Mouse (Mus musculus): ENCODE results near the gene Dand5.
A peak's percentile ranks its signal among the peaks of the same experiment; 100 is the strongest.

Gene Dand5

DNA sequence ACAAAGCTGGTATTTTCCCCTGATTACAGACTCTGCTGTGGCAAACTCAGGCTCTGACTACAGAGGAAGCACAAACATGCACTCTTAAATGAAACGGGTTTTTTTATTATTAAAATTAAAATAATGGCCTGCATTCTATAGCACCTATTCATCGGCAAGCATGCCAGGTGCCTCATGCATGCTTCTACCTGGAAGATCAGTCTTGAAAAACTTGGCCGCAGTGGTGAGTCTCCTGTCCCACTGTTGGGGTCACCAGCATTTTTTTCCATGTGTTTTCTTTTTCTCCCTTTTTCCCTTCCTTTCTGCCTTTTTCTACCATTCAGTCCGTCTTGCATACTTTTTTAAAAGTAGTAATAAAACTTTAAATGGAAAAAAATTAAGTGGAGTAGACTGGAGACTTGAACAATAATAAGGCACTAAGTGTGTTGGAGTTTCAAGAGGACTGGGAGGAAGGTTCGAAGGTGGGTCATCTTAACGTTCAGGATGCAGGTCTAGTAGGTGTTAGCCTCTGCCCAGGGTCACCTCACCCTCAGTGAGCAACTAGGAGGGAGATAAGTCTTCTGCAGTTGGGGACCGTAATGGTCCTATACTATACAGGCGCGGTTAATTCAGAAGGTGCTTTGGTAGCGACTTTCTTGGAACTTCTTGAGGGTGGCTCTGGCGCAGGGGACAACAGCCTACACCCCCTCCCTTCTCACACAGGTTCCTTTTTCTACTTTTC lies 39.3 kb downstream of the Dand5 start:
- DNase-seq, result no peak

DNA sequence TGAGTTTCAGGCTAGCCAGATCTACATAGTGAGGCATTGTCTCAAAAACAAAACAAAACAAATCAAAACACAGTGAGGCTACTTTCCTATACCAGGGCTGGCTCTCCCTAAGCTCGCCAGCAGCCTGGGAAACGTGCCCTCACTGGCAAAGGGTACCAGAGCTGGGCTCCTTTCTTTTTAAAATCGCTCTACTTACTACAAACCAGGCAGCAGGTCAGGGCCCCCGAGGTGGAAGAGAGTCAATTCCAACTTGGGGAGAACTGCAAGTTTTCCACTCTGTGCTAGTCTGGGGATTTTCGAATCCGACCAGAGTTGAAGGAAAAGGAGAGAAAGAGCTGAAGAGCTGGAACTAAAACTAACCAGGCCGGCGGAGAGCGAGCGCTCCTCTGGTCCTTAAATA lies 39.9 kb downstream of the Dand5 start:
- no peak for DNase-seq

DNA sequence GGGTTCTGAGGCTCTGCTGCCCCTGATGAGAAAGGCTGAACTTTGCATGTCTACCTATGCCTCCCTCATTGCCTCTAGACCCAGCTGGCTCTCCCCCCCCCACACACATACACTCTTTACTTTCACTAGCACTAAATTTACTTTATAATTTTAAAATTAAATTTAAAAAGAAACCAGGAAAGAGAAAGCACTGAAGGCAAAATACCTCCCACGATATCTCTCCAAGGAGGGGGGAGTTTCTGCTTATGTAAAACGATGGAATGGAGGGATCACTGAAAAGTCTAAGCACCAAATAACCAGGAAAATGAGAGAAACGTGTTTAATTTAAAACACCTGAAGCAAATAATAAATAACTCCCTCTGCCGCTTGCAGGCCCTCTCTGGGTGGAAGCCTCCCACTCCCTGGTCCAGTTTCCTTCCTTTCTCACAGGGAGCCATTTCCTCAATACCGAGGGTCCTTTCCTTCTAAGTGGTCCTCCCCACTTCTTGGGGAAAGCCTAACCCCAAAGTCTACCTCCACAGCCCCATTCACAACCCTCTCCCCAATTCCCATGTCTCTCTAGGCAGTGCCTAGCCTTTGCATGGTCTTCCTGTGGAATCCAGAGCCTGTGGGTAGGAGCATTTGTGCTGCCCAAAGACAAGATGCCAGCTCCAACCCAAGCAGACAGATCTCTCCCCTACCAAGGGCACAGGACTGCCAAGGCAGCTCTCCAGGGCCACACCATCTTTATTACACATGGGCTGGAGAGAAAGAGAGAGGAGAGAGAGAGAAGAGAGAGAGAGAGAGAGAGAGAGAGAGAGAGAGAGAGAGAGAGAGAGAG lies 40.7 kb downstream of the Dand5 start:
- DNase-seq, result no peak

DNA sequence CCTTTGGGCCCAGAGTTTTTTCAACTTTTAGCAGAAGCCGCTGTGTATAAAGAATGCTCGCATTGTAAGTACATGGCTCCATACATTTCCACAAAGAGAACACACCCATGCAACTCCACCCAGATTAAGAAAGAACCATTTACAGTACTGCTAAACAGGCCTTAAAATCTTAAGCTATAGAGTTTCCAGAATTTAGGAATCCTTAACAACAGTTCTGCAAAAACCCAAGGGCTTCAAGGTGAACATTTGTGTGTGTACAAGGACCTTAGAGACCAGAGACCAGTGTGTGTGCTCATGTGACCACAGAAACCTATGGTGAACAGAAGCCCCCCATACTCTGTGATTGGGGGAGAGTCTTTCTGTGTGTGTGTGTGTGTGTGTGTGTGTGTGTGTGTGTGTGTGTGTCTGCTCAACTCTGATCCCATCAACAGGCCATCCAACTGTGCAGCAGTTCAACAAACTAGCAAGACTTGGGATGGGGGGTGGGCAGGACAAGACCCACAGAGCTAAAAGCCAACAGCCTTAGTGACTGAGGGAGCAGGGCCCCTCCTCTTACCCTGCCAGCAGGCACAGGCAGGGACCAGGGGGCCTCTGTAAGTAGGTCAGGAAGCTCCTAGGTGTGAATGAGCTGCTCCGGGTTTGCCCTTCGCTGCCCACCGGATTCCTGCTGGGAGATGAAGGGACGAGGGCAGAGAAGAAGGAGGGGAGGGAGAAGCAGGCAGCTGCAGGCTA lies 41.5 kb downstream of the Dand5 start:
- no peak for DNase-seq

DNA sequence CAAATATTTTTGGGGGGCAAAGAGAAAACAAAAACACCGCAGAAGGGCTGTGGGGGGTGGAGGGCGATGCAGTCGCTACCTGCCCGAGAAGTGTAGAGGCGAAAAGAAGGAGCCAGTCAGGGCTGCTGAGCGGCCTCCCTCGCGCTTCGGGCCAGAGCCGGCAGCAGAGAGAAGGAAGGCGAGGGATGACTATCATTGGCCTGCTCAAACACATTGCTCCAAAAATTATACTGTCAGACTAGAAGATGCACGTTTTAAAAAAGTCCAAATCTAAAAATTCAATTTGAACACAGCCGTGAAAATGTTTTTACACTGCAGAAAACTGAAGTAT lies 42.4 kb downstream of the Dand5 start:
- no peak for DNase-seq

DNA sequence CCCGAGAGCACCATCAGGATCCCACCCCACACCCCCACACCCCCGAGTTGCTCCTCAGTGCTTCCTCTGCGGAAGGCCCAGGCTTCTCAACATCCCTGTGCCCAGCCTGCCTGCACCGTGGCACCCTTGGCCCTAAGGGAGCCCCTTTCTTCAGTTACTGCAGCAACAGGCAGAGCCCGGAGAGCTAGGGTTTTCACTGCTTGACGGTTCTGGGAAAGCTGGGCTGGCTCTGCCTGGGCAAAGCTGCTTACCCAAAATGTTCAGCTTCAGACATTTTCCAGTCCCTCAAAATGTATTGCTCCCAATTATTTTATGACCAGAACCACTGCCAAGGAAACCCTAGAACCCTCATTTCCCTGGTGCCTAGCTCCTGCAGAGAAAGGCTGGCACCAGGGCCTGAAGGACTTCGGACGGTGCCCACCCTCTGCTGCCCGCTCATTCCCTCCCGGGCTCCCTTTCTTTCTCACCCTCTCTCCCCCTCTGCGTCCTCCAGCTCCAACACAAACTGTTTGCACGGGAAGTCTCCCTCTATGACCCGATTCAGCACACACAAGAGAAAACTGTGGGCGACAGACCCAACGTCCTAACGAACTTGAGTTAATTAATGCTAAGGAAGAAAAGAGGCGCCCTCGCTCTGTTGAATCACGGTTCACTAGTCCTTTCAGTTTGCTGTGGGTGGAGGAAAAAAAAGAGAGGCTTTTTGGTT lies 43.0 kb downstream of the Dand5 start:
- no peak for DNase-seq

DNA sequence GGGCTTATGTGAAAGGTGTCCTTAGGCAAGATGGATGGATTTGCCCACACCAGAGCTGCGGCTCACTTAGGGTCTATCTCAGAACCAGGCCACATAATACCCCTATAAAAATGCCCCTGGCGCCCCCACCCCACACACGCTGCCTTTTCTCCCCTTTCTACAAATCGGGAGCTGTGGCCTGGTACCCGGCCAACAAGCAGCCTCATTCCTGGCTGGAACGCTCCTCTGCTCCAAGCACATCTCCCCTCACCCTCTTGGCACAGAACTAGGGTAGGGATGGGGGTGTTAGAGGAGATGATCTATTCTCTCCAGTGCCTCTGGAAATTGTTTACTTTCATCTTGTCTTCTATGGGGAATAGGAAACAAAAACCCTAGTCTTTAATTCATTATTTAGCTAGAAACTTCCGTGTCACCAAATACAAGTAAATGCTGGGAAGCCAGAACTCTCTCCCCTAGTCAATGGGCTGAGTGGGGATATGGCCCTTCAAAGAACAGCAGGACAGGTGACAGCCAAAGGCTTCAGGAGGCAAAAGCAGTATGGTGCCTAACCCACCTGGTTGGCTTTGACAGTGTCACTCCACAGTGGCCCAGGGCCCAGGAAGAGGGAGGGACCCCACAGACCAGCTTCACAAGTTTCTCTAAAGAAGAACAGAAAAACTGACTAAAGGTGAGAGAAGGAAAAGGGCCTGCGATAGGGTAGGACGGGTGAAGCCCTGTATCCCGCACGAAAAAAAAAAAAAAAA lies 43.8 kb downstream of the Dand5 start:
- DNase-seq, result no peak

DNA sequence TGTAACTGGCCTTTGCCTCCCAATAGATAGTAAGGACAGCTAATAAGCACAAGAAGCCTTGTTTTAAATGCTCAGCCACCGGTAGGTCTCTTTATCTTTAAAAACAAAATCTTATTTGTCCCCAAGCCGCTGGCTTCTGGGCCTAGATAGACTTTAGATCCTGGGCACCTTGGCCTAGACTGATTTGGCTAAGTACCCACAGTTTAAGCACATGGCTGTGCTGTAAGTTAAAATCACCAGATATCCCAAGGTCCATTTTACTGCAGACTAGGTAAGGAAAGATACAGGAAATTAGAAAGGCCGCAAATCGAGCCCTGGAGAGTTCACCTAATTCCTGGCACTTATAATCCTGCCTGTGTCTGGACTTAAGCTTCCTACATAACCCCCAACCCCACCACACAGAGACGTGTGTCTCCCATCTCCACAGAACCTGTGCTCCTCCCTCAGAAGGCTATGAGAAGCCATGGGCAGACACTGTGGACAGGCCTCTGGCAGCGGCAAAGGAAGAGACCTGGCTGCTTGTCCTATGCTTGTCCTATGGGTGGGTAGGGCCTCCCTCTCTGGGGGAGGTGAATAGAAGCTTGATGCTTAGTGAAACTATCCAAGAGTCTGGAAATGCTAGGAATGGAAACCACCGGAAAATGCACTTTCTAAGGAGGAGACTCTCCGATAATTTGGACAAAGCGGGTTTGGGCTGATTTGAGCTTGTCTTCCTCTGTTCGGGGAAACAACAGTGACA lies 44.6 kb downstream of the Dand5 start:
- DNase-seq, result no peak

DNA sequence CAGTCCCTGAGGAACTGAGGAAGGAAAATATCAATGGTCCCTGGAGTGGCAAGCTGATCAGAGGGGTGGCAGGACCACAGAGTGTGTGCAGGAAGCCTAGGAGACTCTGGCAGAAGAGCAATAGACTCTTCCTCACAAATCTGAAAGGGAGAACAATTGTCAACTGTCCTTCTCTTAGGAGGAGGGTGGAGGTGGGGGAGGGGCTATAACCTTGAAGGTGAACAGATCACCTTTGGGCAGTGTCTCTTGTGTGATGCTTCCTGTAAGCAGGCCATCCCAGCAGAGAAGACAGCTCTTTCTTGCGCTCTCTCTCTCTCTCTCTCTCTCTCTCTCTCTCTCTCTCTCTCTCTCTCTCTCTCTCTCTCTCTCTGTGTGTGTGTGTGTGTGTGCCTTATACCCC lies 46.1 kb downstream of the Dand5 start:
- DNase-seq, result no peak

DNA sequence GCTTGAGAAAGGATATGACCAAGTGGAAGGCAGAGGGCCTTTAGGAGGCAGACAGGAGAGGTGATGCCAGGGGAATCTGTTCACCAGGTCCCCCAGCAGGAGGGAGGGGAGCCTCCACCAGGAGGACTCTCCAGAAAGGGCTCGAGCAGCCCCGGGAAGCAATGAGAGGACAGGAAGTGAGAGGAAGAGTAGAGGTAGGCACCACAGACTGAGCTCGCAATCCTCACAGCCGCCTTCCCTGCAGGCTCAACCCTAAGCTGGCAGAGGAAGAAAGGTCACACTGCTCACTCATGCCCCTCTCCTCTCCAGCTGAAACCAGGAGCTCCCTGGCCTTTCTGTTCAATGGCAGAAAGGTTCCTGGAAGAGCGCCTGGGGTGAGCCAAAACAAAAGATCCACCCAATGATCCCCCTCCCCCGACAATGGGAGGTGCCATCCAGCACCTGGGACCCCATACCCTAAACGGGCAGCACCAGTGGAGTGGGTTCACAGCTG lies 47.0 kb downstream of the Dand5 start:
- DNase-seq, result no peak

DNA sequence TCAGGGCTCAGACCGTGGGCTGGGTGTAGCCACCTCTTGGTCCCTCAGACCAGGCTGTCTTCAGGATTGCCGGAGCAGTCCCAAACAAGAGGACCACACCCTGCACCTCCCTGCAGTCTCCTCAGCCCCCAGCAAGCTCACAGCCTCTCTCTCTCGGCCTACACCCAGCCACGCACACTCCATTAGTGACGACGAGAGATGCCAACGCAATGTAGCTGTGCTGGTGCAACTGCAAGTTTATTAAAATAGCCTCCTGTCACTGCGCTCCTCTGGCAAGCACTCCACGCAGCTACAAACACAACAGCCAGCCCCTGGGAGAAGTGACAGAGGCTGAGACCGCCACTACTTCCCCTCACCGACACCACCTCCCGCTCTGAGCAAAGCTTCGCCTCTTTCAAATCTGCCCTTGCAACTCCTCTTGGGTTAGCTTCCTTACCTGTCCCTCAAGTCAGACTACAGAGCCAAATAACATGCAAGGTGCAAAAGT lies 47.5 kb downstream of the Dand5 start:
- DNase-seq, result peak in 1 of 2 experiments; percentile 39

DNA sequence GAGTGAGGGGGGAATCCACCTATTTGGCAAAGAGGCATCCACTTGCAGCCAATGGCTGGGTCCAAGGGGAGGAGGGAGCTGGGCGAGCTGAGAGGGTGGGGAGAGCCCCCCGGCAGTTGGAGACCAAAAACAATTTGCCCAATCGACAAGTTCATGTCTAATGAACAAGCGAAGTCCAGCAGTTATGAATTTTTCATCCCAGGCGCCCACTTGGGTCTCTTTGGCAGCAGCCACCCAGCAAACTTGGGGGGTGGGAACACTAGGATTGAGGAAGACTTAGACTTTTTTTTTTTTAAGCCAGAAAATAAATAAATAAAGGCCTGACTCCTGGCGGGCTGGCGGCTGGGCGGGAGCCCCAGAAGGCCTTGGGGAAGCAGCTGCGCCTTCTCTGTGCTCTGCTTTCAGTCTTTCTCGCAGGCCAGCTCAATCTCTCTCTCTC lies 48.1 kb downstream of the Dand5 start:
- peak in 1 of 2 experiments; percentile 55 for DNase-seq

DNA sequence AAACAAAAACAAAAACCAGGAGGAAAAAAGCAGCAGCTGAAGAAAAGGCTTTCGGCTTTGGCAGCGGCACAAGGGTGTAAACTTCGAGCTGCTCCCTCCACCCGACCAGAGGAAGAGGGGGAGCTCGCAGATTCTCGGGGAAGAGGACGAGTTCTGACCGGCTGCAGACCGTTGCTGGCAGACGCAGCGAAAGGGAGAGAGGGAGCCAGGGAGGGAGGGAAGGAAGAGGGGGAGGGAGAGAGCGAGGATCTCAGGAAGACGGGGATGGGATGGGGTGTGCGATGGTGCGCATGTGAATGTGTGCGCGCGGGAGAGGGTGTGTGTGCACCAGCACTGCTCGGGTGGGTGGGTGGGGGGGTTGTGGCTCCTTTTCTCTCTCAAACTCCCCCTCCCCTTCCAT lies 48.8 kb downstream of the Dand5 start:
- peak; percentile 71 to 89 for DNase-seq

DNA sequence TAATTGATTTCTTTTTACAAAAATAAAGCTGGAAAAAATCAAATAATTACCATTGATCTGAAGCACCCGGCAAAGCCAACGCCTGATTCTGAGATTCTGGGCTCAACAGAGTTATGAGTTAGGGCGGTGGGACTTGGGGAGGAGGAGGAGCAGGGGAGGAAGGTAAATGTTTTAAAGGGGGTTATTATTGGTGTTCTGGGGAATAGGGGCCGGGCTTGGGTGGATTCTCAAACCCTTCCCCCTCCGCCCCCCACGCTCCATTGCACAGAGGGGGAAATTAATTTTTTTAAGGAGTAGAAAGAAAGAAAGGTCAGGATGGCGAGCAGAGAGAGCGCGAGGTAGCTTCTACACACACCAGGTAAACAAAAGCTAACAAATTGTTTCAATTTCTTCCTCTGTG lies 49.3 kb downstream of the Dand5 start:
- no peak for DNase-seq

DNA sequence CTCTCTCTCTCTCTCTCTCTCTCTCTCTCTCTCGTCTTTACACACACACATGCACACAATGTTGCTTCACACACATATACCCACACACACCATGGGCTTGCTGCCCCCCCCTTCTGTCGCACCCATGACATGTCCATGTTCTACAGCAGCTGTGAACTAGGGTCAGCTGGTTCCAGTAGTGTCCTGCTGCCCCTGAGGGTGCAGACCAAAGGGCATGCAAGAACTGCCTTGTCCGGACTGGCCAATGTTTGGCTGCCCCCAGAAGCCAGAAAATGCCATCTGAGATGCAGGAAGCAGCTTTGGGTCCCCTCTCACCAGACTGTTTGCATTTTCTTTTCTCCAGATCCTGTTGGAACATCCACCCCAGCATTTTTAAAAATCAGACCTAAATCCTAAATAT lies 50.0 kb downstream of the Dand5 start:
- no peak for DNase-seq

DNA sequence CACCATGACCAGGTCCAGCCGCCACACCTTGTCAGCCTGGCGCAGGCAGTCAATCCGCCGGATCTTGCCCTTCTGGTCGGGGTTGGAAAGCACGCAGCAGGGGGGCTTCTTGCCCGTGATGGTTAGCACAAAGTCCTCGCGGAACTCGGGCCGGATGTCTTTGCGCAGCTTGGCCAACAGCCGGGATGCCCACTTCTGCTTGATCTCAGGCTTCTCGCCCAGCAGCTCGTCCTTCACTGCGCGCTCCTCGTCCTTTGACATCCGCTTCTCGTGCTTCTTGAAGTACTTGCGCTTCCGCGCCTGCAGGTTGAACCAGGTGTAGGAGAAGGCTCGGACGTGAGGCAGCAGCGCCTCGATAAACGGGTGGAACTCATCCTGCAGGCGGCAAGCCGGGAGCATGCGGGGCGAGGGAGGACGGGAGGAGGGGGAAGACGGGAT lies 50.7 kb downstream of the Dand5 start:
- DNase-seq, result peak in 1 of 2 experiments; percentile 52

DNA sequence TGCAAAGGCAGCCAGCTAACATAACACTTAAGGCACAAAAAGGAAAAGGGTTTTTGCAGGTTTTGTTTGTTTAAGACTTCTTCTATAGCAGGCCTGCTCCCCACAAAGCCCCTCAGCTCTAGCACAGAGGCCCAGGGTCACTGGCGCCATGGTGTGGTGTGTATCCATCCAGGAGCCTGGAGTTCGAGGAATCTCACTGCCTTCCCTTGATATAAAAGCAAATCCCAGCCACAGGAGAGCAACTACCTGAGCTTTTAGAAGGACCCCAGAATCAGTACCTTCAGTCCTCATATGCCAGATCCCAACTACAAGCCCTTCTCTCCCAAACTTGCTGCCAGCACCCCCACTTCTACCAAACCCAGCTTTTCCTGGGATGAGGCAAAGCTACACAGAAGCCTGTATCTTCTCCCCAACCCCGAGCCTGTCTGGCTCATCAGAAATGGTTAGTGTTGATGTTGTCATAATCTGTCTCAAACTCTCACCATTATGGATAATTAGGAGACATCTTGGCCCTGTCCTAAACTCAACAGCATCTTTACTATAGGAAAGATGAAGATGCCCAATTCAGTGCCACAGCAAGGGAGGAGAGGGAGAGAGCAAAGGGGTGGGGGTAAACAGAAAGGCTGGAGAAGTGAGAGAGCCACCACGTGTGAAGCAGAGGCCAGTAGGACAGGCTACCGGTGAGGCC lies 51.5 kb downstream of the Dand5 start:
- DNase-seq, result no peak

DNA sequence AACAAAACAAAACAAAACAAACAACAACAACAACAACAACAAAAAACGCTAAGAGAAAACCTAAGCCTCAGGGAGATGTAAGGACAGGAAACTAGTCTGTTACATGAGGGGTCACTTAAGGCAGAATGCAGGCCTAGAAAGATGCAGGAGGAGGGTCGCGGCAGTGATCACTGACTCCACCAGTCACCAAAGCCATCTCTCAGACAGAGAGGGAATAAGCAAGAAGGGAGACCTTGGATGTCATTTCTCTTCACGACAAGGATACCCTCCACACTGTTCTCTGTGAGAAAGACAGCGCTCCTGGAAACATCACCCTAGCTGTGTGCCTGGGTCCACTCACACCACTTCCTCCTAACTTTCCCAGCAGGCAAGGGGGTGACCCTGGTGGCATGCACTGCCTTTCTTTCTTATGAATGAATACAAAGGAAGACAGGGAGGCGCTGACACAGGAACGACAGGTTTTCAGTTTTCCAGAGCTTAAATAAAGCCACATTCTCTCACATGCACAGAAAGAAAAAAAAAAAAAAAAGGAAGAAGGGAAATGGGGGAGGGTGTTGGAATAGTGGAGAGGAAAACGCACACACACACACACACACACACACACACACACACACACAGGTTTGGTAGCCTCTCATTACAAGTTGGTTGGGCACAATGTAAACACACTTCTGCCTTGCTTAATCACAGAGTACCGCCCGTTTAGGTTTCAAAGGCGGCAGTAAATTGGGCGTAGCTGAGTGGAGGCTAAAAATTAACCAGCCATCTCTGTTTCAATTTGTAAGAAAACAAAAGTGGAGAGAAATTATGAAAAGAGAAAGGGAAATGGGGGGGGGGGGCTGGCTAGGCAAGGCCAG lies 52.3 kb downstream of the Dand5 start:
- no peak for DNase-seq

DNA sequence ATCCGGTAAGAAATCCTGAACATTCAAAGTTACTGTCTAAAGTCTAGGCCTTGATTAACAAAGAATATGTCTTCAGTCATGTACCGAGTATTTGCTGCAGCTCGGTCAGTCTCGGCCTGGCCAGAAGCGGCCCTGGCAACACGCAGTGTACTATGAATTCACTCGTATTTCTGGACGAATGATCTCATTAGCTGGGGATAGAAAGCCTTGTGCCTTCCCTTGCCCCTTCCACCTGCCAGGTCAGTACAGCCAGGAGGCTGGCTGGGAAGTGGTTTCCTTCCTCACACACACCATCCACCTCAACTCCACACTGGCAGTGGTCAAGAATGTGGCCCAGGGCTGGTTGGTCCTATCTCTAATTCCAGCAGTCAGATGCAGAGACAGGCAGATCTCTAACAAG lies 53.3 kb downstream of the Dand5 start:
- no peak for DNase-seq
